Mouse (Mus musculus) embryonic fibroblast, embryonic 13.5 days (primary cell): ENCODE measurements around the gene Slc22a20.

Experiments
- CTCF ChIP-seq: IDR thresholded peaks from 2 replicates; pipeline ENCODE4 v1.5.1; 2011; ENCODE audit warnings: mild to moderate bottlenecking, control low read depth, low read length, moderate library complexity, borderline replicate concordance; ENCODE audit not compliant: insufficient read depth
- POLR2A ChIP-seq: IDR thresholded peaks from 2 replicates; pipeline ENCODE4 v1.6.1; 2011; ENCODE audit warnings: low read depth, mild to moderate bottlenecking, control low read depth, low read length, moderate library complexity

GRCm38 (mm10) chr19:5927532-5927931, 58.4 kb downstream of the Slc22a20 start:
- no peak for TF ChIP-seq POLR2A
- no peak for TF ChIP-seq CTCF
